Mouse (Mus musculus) G1E (cell line): ENCODE measurements at regions not wholly inside any gene's neighbourhood (a gene's known extent, or its start where the extent isn't known, plus 50 kb on each side); places are given as distances from the start of the nearest gene placed in this dataset.

Experiments
- CTCF ChIP-seq: IDR thresholded peaks from 2 replicates; pipeline ENCODE4 v1.5.1; 2012; ENCODE audit warnings: low read depth, low read length, inconsistent platforms, mixed read lengths
- GATA1 ChIP-seq: IDR thresholded peaks from 2 replicates; pipeline ENCODE4 v1.6.1; 2012; ENCODE audit warnings: borderline replicate concordance, low read length, inconsistent platforms, mixed read lengths
- POLR2AphosphoS5 ChIP-seq: IDR thresholded peaks from 2 replicates; pipeline ENCODE4 v1.6.1; 2012; ENCODE audit warnings: low read depth, low read length, inconsistent platforms; ENCODE audit not compliant: insufficient replicate concordance
- TAL1 ChIP-seq: conservative IDR thresholded peaks from 2 replicates; pipeline ENCODE4 v1.6.1; 2012; ENCODE audit warnings: low read depth, low read length, inconsistent platforms, mixed read lengths

- TF ChIP-seq CTCF (no peak), GATA1 (no peak), POLR2AphosphoS5 (no peak), TAL1 (no peak)
Measured at GRCm38 (mm10) chr6:51771424-51771823, 240.9 kb downstream of the Skap2 start.
